Mouse (Mus musculus) ES-Bruce4 (cell line): Measurements from ENCODE around the gene Ppih. TPM values are rescaled to one million over a fixed set of nuclear protein-coding genes. Genes with fewer than 3 reads are reported as not detected.

ENCODE experiments used
- H3K27ac ChIP-seq: 2 replicates; pipeline ENCODE4 v1.5.1; 2012; ENCODE audit warnings: low read length, inconsistent platforms; ENCODE audit not compliant: insufficient read depth
- H3K27me3 ChIP-seq: 2 replicates; pipeline ENCODE4 v1.6.1; 2012; ENCODE audit warnings: mild to moderate bottlenecking, low read length, inconsistent platforms; ENCODE audit not compliant: control insufficient read depth, poor library complexity, insufficient read depth, severe bottlenecking
- H3K36me3 ChIP-seq: 2 replicates; pipeline ENCODE4 v1.6.1; 2012; ENCODE audit warnings: inconsistent platforms, mild to moderate bottlenecking, low read length, moderate library complexity; ENCODE audit not compliant: control insufficient read depth, poor library complexity, insufficient read depth, severe bottlenecking
- H3K4me1 ChIP-seq: one replicate; pipeline ENCODE4 v1.8.1; 2011; ENCODE audit warnings: low read length; ENCODE audit not compliant: control insufficient read depth, insufficient read depth
- H3K4me3 ChIP-seq: 2 replicates; pipeline ENCODE4 v1.5.1; 2011; ENCODE audit warnings: low read depth, mild to moderate bottlenecking, low read length
- H3K9ac ChIP-seq: 2 replicates; pipeline ENCODE4 v1.6.1; 2012; ENCODE audit warnings: low read depth, mild to moderate bottlenecking, inconsistent platforms; ENCODE audit not compliant: poor library complexity, severe bottlenecking
- H3K9me3 ChIP-seq: replicated peaks from 2 replicates; pipeline ENCODE4 v1.6.1; 2012; ENCODE audit warnings: mild to moderate bottlenecking, low read length, inconsistent platforms; ENCODE audit not compliant: control insufficient read depth, poor library complexity, insufficient read depth, severe bottlenecking
- CTCF ChIP-seq: IDR thresholded peaks from one replicate; pipeline ENCODE4 v1.8.1; 2011; ENCODE audit warnings: low read depth, low read length
- EP300 ChIP-seq: IDR thresholded peaks from 2 replicates; pipeline ENCODE4 v1.6.1; 2011; ENCODE audit warnings: low read depth, low read length; ENCODE audit not compliant: insufficient read depth
- POLR2A ChIP-seq: IDR thresholded peaks from one replicate; pipeline ENCODE4 v1.8.1; 2011; ENCODE audit warnings: low read length; ENCODE audit not compliant: insufficient read depth
- polyA plus RNA-seq: library from polyadenylated mRNA; stranded (reverse); fragments of >200 nt; gene quantifications from 2 replicates; pipeline ENCODE4 v1.2.4, GENCODE M21; 2011; ENCODE audit warnings: low read depth; ENCODE audit not compliant: missing spikeins, insufficient read depth, insufficient read length

The Ppih gene
- polyA plus RNA-seq, 1 experiment = 135 TPM

DNA sequence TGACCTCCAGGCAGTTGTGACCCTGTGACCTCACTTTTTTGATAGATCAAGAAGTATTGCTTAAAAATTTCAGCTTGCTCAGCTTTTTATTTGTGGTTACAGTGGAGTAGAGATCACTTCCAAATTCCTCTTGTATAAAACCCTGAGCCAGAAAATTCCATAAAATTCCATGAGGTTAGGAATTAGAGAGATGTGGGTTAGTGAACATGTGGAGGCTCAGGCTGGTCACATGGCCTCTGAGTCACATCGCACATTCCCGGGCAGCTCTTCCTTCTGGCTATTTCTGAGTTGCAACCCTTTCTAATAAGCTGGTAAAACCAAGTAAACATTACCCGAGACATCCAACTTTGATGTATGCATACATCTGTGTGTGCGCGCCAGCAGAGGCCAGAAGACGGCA is 25.2 kb upstream of the Ppih start:
- no peaks in the 10 kb centered on the region for H3K27me3 ChIP-seq
- no peaks in the 10 kb centered on the region for H3K36me3 ChIP-seq
- no peak overlapping the region for H3K9ac ChIP-seq
- TF ChIP-seq POLR2A (no peak), CTCF (no peak), EP300 (no peak)
- no peak overlapping the region for H3K4me3 ChIP-seq
- no peak overlapping the region for H3K27ac ChIP-seq
- H3K4me1 ChIP-seq = no peaks in the 10 kb centered on the region
- no peaks in the 10 kb centered on the region for H3K9me3 ChIP-seq

DNA sequence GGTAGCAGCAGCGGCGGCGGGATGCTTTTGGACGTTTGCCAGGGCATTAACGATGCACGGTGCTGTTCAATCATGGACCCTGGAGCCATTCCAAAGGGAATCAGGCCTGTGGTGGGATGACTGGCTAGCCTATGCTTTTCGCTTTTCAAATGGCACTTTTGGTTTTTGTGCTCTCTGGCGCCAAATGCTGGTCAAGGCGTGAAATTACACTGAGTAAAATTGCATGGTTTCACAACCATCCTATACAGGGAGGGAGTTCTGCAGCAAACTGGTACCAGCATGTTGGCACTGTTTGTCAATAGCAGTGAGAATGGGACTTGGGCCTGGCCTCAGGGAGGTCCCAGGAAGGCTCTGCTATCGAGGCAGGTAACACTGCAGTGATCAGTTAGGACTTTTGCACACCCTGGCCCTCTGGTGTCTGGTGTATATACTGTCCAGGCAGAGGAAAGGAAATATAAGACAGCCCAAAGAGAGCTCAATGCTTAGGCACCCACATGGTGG is 18.6 kb upstream of the Ppih start:
- H3K4me3 ChIP-seq = no peak overlapping the region
- no peak overlapping the region for H3K9ac ChIP-seq
- H3K4me1 ChIP-seq = no peaks in the 10 kb centered on the region
- H3K27me3 ChIP-seq = no peaks in the 10 kb centered on the region
- peak; percentile 28 for TF ChIP-seq CTCF
- TF ChIP-seq POLR2A = no peak
- H3K36me3 ChIP-seq = no peaks in the 10 kb centered on the region
- H3K27ac ChIP-seq = no peak overlapping the region
- no peaks in the 10 kb centered on the region for H3K9me3 ChIP-seq

DNA sequence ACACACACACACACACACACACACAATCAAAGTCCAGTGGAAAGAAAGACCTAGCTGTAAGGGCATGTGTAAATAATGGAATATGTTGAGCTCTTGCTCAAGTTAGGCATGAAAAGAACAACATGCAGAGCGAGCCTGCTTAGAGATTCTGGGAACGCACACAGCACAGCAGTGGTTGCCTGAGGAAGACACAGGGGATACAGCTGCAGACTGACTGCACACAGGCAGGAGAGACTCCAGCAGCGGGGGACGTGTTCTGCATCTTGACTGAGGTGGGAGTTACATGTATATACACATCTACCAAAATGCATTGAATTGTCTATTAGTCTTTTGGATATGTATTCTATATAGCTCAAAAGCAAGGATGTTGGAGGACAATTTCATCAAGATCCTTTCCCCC is 18.1 kb upstream of the Ppih start:
- H3K27ac ChIP-seq = no peak overlapping the region

DNA sequence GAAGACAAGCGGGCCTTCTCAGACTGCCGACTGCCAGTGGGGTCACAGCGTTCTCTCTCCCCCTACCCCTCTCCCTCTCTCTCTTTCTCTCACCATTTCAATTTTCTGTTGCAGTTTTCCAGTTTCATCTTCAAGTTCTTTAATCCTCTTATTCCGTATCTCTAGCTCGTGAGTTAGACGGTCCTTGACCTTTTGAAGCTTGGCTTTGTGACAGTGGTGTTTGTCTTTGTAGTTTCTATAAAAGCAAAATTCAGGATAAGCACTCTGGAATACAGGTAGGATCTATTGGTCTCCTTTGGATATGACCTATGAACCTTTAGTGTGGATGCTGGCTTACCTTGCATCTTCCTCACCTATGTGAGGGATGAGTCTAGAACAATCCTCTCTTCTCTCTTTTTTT is 13.1 kb upstream of the Ppih start:
- Histone ChIP-seq H3K4me1 (no peaks in the 10 kb centered on the region), H3K9ac (no peak overlapping the region), H3K4me3 (no peak overlapping the region), H3K27me3 (no peaks in the 10 kb centered on the region), H3K36me3 (no peaks in the 10 kb centered on the region), H3K9me3 (no peaks in the 10 kb centered on the region), H3K27ac (no peak overlapping the region)
- TF ChIP-seq POLR2A = no peak
- no peak for TF ChIP-seq CTCF
- no peak for TF ChIP-seq EP300

More for the DNA sequence above, 18.1 kb upstream of the Ppih start:
- Histone ChIP-seq H3K9ac (no peak overlapping the region), H3K27me3 (no peaks in the 10 kb centered on the region), H3K4me3 (no peak overlapping the region), H3K4me1 (no peaks in the 10 kb centered on the region), H3K9me3 (no peaks in the 10 kb centered on the region), H3K36me3 (no peaks in the 10 kb centered on the region)
- TF ChIP-seq CTCF = no peak
- no peak for TF ChIP-seq EP300
- TF ChIP-seq POLR2A = no peak

DNA sequence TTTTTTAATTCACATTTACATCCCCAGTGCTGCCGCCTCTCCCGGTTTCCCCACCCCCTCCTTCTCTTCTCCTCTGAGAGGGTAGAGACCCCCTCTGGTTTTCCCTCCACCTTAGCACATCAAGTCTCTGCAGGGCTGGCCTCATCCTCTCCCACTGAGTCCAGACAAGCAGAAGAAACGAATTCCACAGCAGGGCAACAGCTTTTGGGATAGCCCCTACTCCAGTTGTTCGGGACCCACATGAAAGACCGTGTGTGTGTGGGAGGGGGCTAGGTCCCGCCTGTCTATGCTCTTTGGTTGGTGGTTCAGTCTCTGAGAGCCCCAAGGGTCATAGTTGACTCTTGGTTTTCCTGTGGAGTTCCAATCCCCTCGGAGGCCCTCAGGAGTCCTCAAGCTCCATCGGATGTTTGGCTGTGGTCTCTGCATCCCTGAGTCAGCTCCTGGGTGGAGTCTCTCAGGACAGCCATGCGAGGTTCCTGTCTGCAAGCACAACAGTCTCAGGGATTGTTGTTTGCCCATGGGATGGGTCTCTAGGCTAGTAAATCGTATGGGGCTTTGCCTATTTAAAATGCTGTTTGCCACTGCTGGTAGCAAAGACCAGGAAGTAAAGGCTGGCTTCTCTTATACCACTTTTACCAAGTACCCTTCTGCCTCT is 677 bp upstream of the Ppih start:
- Histone ChIP-seq H3K27me3 (no peaks in the 10 kb centered on the region), H3K9me3 (no peaks in the 10 kb centered on the region), H3K4me1 (no peaks in the 10 kb centered on the region), H3K36me3 (peaks cover 6% of the 10 kb centered on the region; the same call in 1 of the 2 replicates), H3K27ac (peak overlapping the region; percentile 15; the same call in 1 of the 2 replicates), H3K4me3 (peak overlapping the region; percentile 83), H3K9ac (peak overlapping the region; percentile 83)
- TF ChIP-seq POLR2A (no peak), EP300 (no peak), CTCF (no peak)

DNA sequence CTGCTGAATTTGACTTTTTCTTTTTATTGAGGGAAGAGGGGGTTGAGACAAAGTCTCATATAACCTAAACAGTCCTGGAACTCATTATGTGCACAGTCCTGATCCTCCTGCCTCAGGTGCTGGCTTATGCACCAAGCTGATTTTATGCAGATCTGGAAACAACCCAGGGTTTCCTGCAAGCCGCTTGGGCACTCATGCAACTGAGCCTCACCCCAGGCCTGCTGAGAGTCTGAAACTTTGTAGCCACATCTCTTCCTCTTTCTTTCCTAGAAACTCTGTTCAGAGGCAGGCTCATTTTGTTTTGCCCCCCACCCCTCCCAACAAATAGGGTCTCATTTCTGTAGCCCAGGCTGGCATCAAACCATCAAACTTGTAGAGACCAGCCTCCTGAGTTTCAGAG is 6.6 kb downstream of the Ppih start:
- H3K27me3 ChIP-seq = no peaks in the 10 kb centered on the region
- H3K4me3 ChIP-seq = no peak overlapping the region
- TF ChIP-seq CTCF (no peak), EP300 (no peak), POLR2A (no peak)
- H3K9ac ChIP-seq = no peak overlapping the region
- H3K36me3 ChIP-seq = peaks cover 29% of the 10 kb centered on the region
- no peaks in the 10 kb centered on the region for H3K9me3 ChIP-seq
- no peaks in the 10 kb centered on the region for H3K4me1 ChIP-seq
- H3K27ac ChIP-seq = no peak overlapping the region
